Mouse (Mus musculus): ENCODE results near the gene Gk5.
"Not testable (repeated sequence)": the region's sequence is repeated elsewhere in the genome, so short reads cannot be mapped to it uniquely, and the experiment has no call there.

The Gk5 gene

GRCm38 (mm10) chr9:96118861-96119772, at the start of gene Gk5:
Gene Gk5 (plus strand): TSS chr9:96119362.
- peak; percentile 99 for DNase-seq (ENCODE audit: low spot score)

GRCm38 (mm10) chr9:96078752-96079315, 40.3 kb upstream of the Gk5 start:
- no peak for DNase-seq (ENCODE audit: low spot score)

GRCm38 (mm10) chr9:96085293-96085692, 33.9 kb upstream of the Gk5 start:
- DNase-seq (ENCODE audit: low spot score): no peak

GRCm38 (mm10) chr9:96087671-96088070, 31.5 kb upstream of the Gk5 start:
- DNase-seq (ENCODE audit: low spot score): no peak

- DNase-seq (ENCODE audit: low spot score): not testable (repeated sequence)
Measured at GRCm38 (mm10) chr9:96088456-96088855, 30.7 kb upstream of the Gk5 start.

GRCm38 (mm10) chr9:96092637-96093036, 26.5 kb upstream of the Gk5 start:
- DNase-seq (ENCODE audit: low spot score): not testable (repeated sequence)

- no peak for DNase-seq (ENCODE audit: low spot score)
Measured at GRCm38 (mm10) chr9:96093221-96093620, 25.9 kb upstream of the Gk5 start.

GRCm38 (mm10) chr9:96094341-96094740, 24.8 kb upstream of the Gk5 start:
- no peak for DNase-seq (ENCODE audit: low spot score)

GRCm38 (mm10) chr9:96095192-96095591, 24.0 kb upstream of the Gk5 start:
- no peak for DNase-seq (ENCODE audit: low spot score)

- DNase-seq (ENCODE audit: low spot score): no peak
Measured at GRCm38 (mm10) chr9:96102846-96103245, 16.3 kb upstream of the Gk5 start.

- DNase-seq (ENCODE audit: low spot score): no peak
Measured at GRCm38 (mm10) chr9:96112879-96113361, 6.2 kb upstream of the Gk5 start.

GRCm38 (mm10) chr9:96116801-96117200, 2.4 kb upstream of the Gk5 start:
- no peak for DNase-seq (ENCODE audit: low spot score)

GRCm38 (mm10) chr9:96118216-96118615, 946 bp upstream of the Gk5 start:
- DNase-seq (ENCODE audit: low spot score): no peak

- DNase-seq (ENCODE audit: low spot score): no peak
Measured at GRCm38 (mm10) chr9:96127972-96128371, 8.8 kb downstream of the Gk5 start.

GRCm38 (mm10) chr9:96132956-96133603, 13.9 kb downstream of the Gk5 start:
- DNase-seq (ENCODE audit: low spot score): no peak

GRCm38 (mm10) chr9:96134470-96134869, 15.3 kb downstream of the Gk5 start:
- no peak for DNase-seq (ENCODE audit: low spot score)

- DNase-seq (ENCODE audit: low spot score): peak; percentile 36
Measured at GRCm38 (mm10) chr9:96134916-96135315, 15.8 kb downstream of the Gk5 start.

- DNase-seq (ENCODE audit: low spot score): no peak
Measured at GRCm38 (mm10) chr9:96135461-96135860, 16.3 kb downstream of the Gk5 start.

GRCm38 (mm10) chr9:96138958-96139357, 19.8 kb downstream of the Gk5 start:
- DNase-seq (ENCODE audit: low spot score): no peak

- DNase-seq (ENCODE audit: low spot score): no peak
Measured at GRCm38 (mm10) chr9:96139876-96140275, 20.7 kb downstream of the Gk5 start.

- DNase-seq (ENCODE audit: low spot score): no peak
Measured at GRCm38 (mm10) chr9:96140931-96141330, 21.8 kb downstream of the Gk5 start.

- DNase-seq (ENCODE audit: low spot score): no peak
Measured at GRCm38 (mm10) chr9:96142499-96142898, 23.3 kb downstream of the Gk5 start.

- no peak for DNase-seq (ENCODE audit: low spot score)
Measured at GRCm38 (mm10) chr9:96143633-96144032, 24.5 kb downstream of the Gk5 start.

Data from ovary, postnatal 36 days (tissue).